Mouse (Mus musculus) R1 (cell line): ENCODE results near the gene Inhbe.

Source experiments
- DNase-seq: peaks from one replicate; pipeline ENCODE4 v3.0.0-alpha.2; 2018; ENCODE audit warnings: low read depth, low spot score

Inhbe gene

GRCm38 (mm10) chr10:127346173-127346572, 8.0 kb downstream of the Inhbe start:
- DNase-seq, result no peak

- DNase-seq, result no peak
These were observed 11.2 kb downstream of the Inhbe start for GRCm38 (mm10) chr10:127343029-127343428.

- peak; percentile 94 for DNase-seq
These were observed 12.1 kb downstream of the Inhbe start, which contains the start of gene Gli1 for GRCm38 (mm10) chr10:127341891-127342639. Gene Gli1 (minus strand): TSS chr10:127341974.

GRCm38 (mm10) chr10:127341360-127341690, 12.9 kb downstream of the Inhbe start:
- DNase-seq, result no peak

GRCm38 (mm10) chr10:127340577-127341359, 13.4 kb downstream of the Inhbe start:
- DNase-seq, result no peak

- DNase-seq, result peak; percentile 73
These were observed 14.3 kb downstream of the Inhbe start for GRCm38 (mm10) chr10:127339683-127340576.

GRCm38 (mm10) chr10:127338930-127339682, 15.1 kb downstream of the Inhbe start:
- DNase-seq, result peak; percentile 95

GRCm38 (mm10) chr10:127337536-127338099, 16.6 kb downstream of the Inhbe start:
- no peak for DNase-seq

GRCm38 (mm10) chr10:127336952-127337351, 17.3 kb downstream of the Inhbe start:
- DNase-seq, result peak; percentile 81

GRCm38 (mm10) chr10:127335271-127335670, 18.9 kb downstream of the Inhbe start:
- DNase-seq, result no peak

- peak; percentile 79 for DNase-seq
These were observed 21.1 kb downstream of the Inhbe start for GRCm38 (mm10) chr10:127333152-127333551.

GRCm38 (mm10) chr10:127332211-127332874, 21.9 kb downstream of the Inhbe start:
- DNase-seq, result peak; percentile 90

GRCm38 (mm10) chr10:127330212-127330611, 24.0 kb downstream of the Inhbe start:
- no peak for DNase-seq

- DNase-seq, result no peak
These were observed 26.6 kb downstream of the Inhbe start for GRCm38 (mm10) chr10:127327461-127328145.

- DNase-seq, result no peak
These were observed 27.4 kb downstream of the Inhbe start for GRCm38 (mm10) chr10:127326828-127327227.

- DNase-seq, result peak; percentile 50
These were observed 28.0 kb downstream of the Inhbe start for GRCm38 (mm10) chr10:127326017-127326801.

GRCm38 (mm10) chr10:127325454-127326016, 28.7 kb downstream of the Inhbe start:
- no peak for DNase-seq

GRCm38 (mm10) chr10:127324495-127324894, 29.7 kb downstream of the Inhbe start:
- DNase-seq, result peak; percentile 94
